In genomic region chr1:157745611-157746010, GRCm38 (mm10) we compare ENCODE assay signal across 8 mouse cellular contexts.
A peak's percentile ranks its signal among the peaks of the same experiment; 100 is the strongest.
DNase-seq lines count a peak whose midpoint lies in the region; ATAC-seq and TF ChIP-seq lines count a peak whose summit lies in the region.

No protein-coding gene starts in this region.

- TF ChIP-seq CTCF in lung, embryonic 14.5 days (IDR thresholded peaks at IDR 0.05; ENCODE audit: low read depth), result peak; percentile 82

- no peaks in the 10 kb centered on the region for H3K4me1 ChIP-seq in lung, embryonic 14.5 days (ENCODE audit: insufficient read depth)

- ATAC-seq in lung, embryonic 14.5 days (ENCODE audit: insufficient read depth), result no peak

- H3K4me2 ChIP-seq in lung, embryonic 14.5 days, result no peak overlapping the region

- peak; percentile 54 for DNase-seq in 3T3-L1 (ENCODE audit: low read depth, low spot score)
- peak; percentile 77 for DNase-seq in ES-CJ7 (ENCODE audit: low read depth, low spot score)
- DNase-seq in cerebellum, adult 9-10 months, result peak; percentile 63
- DNase-seq in forelimb bud, embryonic 11.5 days (ENCODE audit: low read depth, low spot score), result peak; percentile 78
- DNase-seq in kidney, postnatal 4 days, result peak; percentile 59 to 71
- DNase-seq in lung, embryonic 14.5 days, result peak; percentile 86
- peak; percentile 86 to 91 for DNase-seq in right cerebral cortex, adult 2 months (ENCODE audit: low spot score in 2 of 2)
- no peak for DNase-seq in thymus, adult 18-20 months

- no peak overlapping the region for H3K4me3 ChIP-seq in lung, embryonic 14.5 days (ENCODE audit: low read depth, low read length)

- no peak overlapping the region for H3K27ac ChIP-seq in lung, embryonic 14.5 days (ENCODE audit: low read depth)

- no peaks in the 10 kb centered on the region for H3K36me3 ChIP-seq in lung, embryonic 14.5 days (ENCODE audit: insufficient read depth)

- H3K9ac ChIP-seq in lung, embryonic 14.5 days, result no peak overlapping the region

- no peaks in the 10 kb centered on the region for H3K9me3 ChIP-seq in lung, embryonic 14.5 days (ENCODE audit: low read depth, low read length)

- H3K27me3 ChIP-seq in lung, embryonic 14.5 days (ENCODE audit: insufficient read depth, low read length), result no peaks in the 10 kb centered on the region

Comparison
In these comparisons a context has a peak if more than half of its experiments do, and no peak if none do; other contexts are left out.
1. DNase-seq: peak in 3T3-L1 (single experiment), ES-CJ7 (single experiment), cerebellum, adult 9-10 months (single experiment), forelimb bud, embryonic 11.5 days (single experiment), kidney, postnatal 4 days (2 of 2), lung, embryonic 14.5 days (single experiment) and right cerebral cortex, adult 2 months (2 of 2); none in thymus, adult 18-20 months (0 of 2).